Mouse (Mus musculus): ENCODE results near the gene Rab5if.
"Not testable (repeated sequence)": the region's sequence is repeated elsewhere in the genome, so short reads cannot be mapped to it uniquely, and the experiment has no call there.

Rab5if gene

DNA sequence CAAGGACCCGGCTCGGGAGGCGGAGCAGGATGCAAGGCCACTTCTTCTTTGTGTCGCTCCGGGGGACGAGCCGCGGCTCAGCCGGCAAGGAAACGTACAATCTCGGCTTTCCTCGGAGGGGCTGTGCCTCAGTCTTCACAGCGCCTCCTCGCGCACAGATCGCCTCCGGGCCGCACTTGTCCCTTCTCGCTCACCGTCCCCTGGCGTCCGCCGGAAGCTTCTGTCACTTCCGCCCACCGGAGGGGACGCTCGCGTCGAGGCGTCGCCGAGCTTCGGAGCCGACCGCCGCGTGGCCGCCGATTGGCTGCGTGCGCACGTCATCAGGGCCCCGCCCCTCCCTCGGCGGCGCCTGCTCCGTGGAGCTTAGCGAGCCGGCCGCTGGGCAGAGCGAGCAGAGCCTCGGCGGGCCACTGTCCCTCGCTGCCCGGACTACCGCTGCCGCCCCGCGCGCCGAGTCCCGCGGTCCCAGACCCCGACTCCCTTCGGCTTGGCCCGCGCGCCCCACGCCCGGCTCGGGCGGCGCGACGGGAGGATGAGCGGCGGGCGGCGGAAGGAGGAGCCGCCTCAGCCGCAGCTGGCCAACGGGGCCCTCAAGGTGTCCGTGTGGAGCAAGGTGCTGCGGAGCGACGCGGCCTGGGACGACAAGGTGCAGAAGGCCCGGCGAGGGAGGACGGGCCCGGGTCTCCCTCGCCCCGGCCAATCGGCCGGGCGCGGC is at the start of gene Rab5if:
Rab5if (plus strand) TSS at position 357 of the 715 bp plus-strand sequence.
- peak; percentile 98 for DNase-seq (ENCODE audit: low read depth, low spot score)

DNA sequence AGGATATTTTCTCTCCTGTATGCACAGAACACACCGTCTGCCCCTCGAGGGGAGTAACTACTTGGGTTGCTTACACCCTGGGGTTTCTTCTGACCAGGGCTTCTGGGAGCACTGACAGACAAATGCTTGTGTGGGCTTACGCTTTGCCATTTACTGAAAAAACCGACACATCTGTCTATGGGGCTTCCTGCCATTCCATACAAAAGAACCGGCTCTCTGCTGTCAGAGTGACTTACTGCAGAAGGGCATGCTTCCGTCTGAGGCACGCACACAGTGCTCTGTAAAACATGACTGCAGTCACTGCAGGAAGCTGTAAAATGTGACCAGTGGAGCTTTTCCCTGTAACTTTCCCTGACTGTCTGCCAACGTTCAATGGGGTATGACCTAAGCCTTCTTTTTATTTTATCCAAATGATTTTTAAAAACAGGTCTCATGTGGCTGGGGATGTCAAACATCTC is 48.6 kb upstream of the Rab5if start:
- DNase-seq (ENCODE audit: low read depth, low spot score): peak; percentile 34

DNA sequence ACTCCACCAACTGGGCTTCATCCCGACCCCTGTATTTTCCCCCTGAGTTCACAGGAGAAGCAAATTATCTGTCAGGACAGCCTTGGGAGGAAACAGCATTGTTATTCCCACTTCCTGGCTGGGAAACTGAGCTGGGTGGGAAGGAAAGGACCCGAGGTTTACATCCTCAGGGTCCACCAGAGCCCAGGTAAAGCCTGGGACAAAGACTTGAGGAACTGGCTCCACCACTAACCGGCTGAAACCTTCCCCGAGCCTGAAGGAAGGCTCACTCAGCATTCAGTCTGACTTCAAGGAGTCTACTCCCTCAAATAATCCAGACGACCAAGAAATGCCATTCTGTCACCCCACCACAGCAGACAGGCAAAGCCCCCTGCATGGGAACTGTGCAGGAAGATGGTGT is 48.0 kb upstream of the Rab5if start:
- DNase-seq (ENCODE audit: low read depth, low spot score): no peak

DNA sequence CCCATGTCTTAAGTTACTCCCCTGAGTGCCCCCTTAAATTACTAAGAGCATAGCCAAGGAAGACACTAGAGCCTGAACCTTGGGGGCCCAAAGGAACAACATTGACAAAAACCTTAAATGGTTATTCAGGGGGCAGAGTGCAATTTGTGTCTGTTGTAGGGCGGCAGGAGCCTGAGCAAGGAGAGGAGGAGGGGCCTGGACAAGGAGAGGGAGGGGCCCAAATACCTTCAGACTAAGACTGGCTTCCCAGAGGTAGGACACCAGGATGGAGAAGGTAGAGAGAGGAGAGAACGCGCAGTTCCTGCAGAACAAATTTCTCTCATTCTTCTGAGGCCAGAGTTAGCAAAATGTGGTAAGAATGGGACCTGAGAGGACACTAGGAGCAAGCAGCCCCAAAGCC is 47.5 kb upstream of the Rab5if start:
- no peak for DNase-seq (ENCODE audit: low read depth, low spot score)

GRCm38 (mm10) chr2:156816116-156816515 is 46.8 kb upstream of the Rab5if start:
- no peak for DNase-seq (ENCODE audit: low read depth, low spot score)

DNA sequence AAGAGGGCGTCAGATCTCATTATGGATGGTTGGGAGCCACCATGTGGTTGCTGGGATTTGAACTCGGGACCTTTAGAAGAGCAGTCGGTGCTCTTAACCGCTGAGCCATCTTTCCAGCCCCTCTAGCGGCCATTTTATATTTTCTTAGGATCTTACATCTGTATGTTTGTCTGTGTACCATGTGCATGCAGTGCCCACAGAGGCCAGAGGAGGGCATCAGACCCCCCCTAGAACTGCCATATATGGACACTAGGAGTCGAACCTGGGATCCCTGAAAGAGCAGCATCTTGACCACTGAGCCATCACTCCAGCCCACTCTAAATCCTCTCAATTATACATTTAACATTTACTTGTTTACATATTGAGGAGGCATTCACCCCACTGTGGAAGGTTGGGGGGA is 37.8 kb upstream of the Rab5if start:
- DNase-seq (ENCODE audit: low read depth, low spot score): not testable (repeated sequence)

DNA sequence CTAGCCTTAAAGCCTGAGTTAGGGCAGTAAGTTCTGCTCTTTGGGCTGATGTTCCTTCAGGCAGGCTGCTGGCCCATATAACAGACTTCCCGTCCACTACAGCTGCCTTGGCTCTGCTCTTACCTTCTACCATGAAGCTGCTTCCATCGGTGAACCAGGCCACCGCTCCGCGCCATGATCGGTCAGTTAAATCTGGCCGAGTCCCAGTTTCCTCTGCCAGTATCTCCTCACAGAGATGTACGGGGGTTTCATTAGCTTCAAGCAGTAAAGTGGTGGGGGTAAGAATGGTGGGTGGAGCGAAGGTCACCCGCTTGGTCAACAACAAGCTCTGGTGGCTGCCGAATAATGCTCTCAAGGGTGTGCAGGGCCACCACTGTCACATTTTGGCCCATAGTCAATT is 28.6 kb upstream of the Rab5if start:
- no peak for DNase-seq (ENCODE audit: low read depth, low spot score)

GRCm38 (mm10) chr2:156838839-156839238 is 24.1 kb upstream of the Rab5if start:
- no peak for DNase-seq (ENCODE audit: low read depth, low spot score)

GRCm38 (mm10) chr2:156839319-156840191 is 23.4 kb upstream of the Rab5if start, which contains the start of gene Tgif2:
Tgif2 (plus strand) TSS chr2:156840007.
- peak; percentile 97 for DNase-seq (ENCODE audit: low read depth, low spot score)

GRCm38 (mm10) chr2:156840301-156841027 is 22.5 kb upstream of the Rab5if start:
- DNase-seq (ENCODE audit: low read depth, low spot score): peak; percentile 65

- peak; percentile 63 for DNase-seq (ENCODE audit: low read depth, low spot score)
Observed at GRCm38 (mm10) chr2:156841028-156841840, 21.7 kb upstream of the Rab5if start.

DNA sequence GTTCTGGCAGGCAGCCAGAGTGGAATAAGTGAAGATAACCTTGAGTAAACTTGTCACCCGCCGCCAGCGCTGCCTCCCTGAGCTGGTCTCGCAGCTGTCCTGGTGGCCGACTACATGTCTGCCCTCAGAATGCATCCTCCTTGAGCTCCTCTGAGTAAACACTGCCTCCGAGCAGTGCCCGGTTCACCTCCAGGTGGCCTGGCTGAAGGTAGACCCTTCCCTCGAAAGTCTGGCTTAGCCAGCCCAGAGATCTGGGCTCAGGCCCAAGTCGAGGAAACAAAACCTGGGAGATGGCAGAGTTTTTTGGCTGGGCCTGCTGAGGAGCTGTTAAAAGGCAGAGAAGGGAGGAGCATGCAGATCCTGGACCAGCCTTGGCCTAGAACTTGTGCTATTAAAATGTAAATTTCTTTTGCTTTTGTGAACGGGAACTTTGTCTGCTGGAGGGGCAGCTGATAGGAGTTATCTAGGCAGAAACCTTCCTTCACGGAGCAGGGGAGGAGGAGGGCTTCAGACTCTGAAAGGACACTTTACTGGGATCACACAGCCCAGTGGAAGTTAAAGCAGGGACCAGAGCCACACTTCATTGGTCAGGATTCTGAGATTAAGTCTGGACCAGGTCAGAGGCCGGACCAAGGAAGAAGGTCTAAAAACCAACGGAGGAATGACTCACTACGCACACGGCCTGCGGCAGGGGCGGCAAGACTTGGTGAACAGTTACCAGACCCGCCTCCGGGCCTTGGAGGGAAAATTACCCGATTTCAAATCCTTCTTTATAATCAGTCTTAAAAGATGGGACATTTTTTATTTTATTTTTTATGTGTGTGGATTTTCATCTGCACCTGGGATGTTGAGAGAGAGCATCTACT is 20.9 kb upstream of the Rab5if start:
- DNase-seq (ENCODE audit: low read depth, low spot score): no peak

- no peak for DNase-seq (ENCODE audit: low read depth, low spot score)
Observed at GRCm38 (mm10) chr2:156842711-156843110, 20.2 kb upstream of the Rab5if start.

GRCm38 (mm10) chr2:156843331-156843730 is 19.6 kb upstream of the Rab5if start:
- DNase-seq (ENCODE audit: low read depth, low spot score): no peak

GRCm38 (mm10) chr2:156844715-156845114 is 18.2 kb upstream of the Rab5if start:
- DNase-seq (ENCODE audit: low read depth, low spot score): no peak

GRCm38 (mm10) chr2:156847653-156848052 is 15.3 kb upstream of the Rab5if start:
- DNase-seq (ENCODE audit: low read depth, low spot score): no peak

DNA sequence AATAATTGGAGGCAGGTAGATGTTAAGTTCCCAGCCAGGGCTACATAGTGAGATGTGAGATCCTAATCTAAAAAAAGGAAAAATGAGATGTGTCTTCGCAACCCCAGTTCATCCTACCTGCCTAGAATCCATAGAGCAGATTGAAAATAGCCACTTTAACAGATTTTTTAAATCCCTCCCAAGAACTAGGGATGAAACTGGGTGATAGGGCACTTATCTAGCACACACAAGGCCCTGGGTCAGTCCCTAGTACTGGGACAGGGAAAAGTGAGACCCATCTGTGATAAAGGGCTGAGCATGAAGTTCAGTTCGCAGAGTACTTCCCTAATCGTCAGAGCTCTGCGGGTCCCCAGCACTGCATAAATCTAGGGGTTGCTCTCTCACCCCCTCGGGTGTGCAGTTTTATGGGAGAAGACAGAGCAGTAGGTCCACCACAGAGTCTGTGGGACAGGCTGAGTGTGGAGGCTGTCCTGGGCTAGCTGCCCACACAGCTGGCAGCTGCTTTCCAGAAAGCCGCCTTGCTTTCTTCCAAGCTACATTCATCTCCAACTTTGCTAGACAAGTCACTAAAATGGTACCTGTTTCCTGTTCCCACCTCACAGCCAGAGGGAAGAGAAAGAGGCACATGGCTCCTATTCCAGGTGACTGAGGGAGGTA is 14.3 kb upstream of the Rab5if start:
- no peak for DNase-seq (ENCODE audit: low read depth, low spot score)

- DNase-seq (ENCODE audit: low read depth, low spot score): no peak
Observed at GRCm38 (mm10) chr2:156850505-156850904, 12.4 kb upstream of the Rab5if start.

GRCm38 (mm10) chr2:156853584-156853983 is 9.3 kb upstream of the Rab5if start:
- not testable (repeated sequence) for DNase-seq (ENCODE audit: low read depth, low spot score)
